Mouse (Mus musculus) CD4-positive helper T cell, adult 2 months (primary cell): ENCODE results near the gene Zg16.

Experiments used
- DNase-seq: peaks from one replicate; pipeline ENCODE4 v3.0.0-alpha.2; 2012; ENCODE audit warnings: low read depth, missing footprints, low spot score

The Zg16 gene

GRCm38 (mm10) chr7:127008239-127009019 is 78.7 kb downstream of the Zg16 start:
- no peak for DNase-seq

- DNase-seq: no peak
Observed at GRCm38 (mm10) chr7:127007313-127008024, 79.7 kb downstream of the Zg16 start.

GRCm38 (mm10) chr7:127004122-127004875 is 82.8 kb downstream of the Zg16 start:
- no peak for DNase-seq

- no peak for DNase-seq
Observed at GRCm38 (mm10) chr7:127003620-127004019, 83.5 kb downstream of the Zg16 start.
